Mouse (Mus musculus): ENCODE data around the gene Wdtc1. TPM values are rescaled to one million over a fixed set of nuclear protein-coding genes. Genes with fewer than 3 reads are reported as not detected.

Gene Wdtc1
- total and polyA plus RNA-seq, 3 experiments: 61.8 to 96.1 (median 73.6) TPM

DNA sequence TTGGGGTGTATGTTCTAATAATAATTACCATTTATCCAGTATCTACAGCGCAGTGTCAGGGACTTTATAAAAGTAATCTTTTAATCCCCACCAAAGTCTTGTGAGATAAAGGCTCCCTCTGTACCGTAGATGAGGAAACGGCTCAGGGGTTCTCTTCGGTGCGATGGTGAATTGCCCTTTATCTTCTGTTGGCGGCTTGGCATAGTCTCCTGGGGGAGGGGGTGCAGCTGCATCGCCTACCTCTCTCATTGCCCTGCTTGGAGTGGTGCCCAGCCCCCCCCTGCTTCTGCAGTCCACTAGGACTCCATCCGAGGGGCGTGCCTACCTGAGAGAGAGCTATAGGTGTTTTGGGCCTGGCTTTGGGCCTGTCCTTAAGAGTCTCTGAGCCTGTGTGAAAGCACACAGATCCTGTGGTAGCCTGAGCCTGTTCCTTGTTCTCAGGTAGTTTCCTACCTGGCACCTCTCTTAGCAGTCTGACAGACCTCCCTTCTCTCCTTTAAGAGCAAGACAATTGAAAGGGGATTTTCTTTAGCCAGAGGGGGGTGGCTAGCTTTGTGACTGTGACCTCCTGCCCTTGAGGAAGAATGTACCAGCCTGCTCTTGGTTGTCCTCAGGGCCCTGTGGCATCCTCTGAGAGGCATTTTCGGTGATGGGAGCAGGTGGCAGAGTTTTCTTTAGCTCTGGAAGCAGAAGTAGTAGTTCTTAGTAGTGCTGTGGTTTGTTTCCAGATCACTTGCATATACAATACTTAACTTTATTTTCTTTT is 22.7 kb upstream of the Wdtc1 start:
- H3K4me1 ChIP-seq (ENCODE audit: control insufficient read depth, insufficient read depth, low read length): peaks cover 18% of the 10 kb centered on the region
- H3K9ac ChIP-seq (ENCODE audit: low read depth, low read length): no peak overlapping the region
- H3K36me3 ChIP-seq (ENCODE audit: control insufficient read depth, insufficient read depth, low read length): peaks cover 3% of the 10 kb centered on the region; the same call in 1 of the 2 replicates
- WGBS: 64% methylated on average over 10 of the region's 10 CpGs
- H3K4me3 ChIP-seq: no peak overlapping the region
- TF ChIP-seq POLR2A (IDR thresholded peaks at IDR 0.05; ENCODE audit: insufficient read depth, low read depth, low read length): no peak
- no peak for TF ChIP-seq CTCF (IDR thresholded peaks at IDR 0.05)
- TF ChIP-seq EP300 (IDR thresholded peaks at IDR 0.05; ENCODE audit: insufficient read depth, low read depth, low read length): no peak
- no peaks in the 10 kb centered on the region for H3K27me3 ChIP-seq (ENCODE audit: control insufficient read depth, insufficient read depth, low read length)
- intact Hi-C loops (cut with DNase I): no loop called here
- peak in 1 of 2 experiments; percentile 28 for DNase-seq
- H3K27ac ChIP-seq: no peak overlapping the region
- peaks cover 7% of the 10 kb centered on the region; the same call in 1 of the 2 replicates for H3K79me2 ChIP-seq (replicated peaks; ENCODE audit: control insufficient read depth, insufficient read depth, low read length)

DNA sequence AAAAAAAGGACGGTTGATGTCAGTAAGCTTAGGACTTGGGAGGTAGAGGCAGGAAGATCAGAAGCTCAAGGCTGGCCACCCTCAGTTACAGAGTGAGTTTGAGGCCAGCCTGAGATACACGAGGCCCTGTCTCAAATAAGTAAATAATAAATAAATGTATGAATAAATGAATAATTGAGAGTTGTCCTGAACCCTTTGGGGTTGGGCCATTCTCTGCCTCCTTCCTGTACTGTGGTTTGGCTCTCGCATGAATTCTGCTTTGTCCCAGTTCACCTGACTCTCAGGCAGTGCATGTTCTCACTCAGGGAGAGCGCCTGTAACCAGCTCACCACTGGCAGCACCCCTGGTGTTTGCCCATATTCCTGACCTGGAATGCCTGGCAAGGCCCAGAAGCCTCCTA is 20.7 kb upstream of the Wdtc1 start:
- Histone ChIP-seq H3K79me2 (replicated peaks; ENCODE audit: control insufficient read depth, insufficient read depth, low read length) (peaks cover 7% of the 10 kb centered on the region; the same call in 1 of the 2 replicates), H3K4me1 (ENCODE audit: control insufficient read depth, insufficient read depth, low read length) (peaks cover 19% of the 10 kb centered on the region), H3K9ac (ENCODE audit: low read depth, low read length) (no peak overlapping the region), H3K27ac (no peak overlapping the region), H3K4me3 (no peak overlapping the region), H3K27me3 (ENCODE audit: control insufficient read depth, insufficient read depth, low read length) (no peaks in the 10 kb centered on the region), H3K36me3 (ENCODE audit: control insufficient read depth, insufficient read depth, low read length) (peaks cover 3% of the 10 kb centered on the region; the same call in 1 of the 2 replicates)
- DNase-seq: peak in 1 of 2 experiments; percentile 18
- 64% methylated on average over 4 of the region's 4 CpGs for WGBS
- TF ChIP-seq CTCF (IDR thresholded peaks at IDR 0.05) (no peak), EP300 (IDR thresholded peaks at IDR 0.05; ENCODE audit: insufficient read depth, low read depth, low read length) (no peak), POLR2A (IDR thresholded peaks at IDR 0.05; ENCODE audit: insufficient read depth, low read depth, low read length) (no peak)
- intact Hi-C loops (cut with DNase I): no loop called here

DNA sequence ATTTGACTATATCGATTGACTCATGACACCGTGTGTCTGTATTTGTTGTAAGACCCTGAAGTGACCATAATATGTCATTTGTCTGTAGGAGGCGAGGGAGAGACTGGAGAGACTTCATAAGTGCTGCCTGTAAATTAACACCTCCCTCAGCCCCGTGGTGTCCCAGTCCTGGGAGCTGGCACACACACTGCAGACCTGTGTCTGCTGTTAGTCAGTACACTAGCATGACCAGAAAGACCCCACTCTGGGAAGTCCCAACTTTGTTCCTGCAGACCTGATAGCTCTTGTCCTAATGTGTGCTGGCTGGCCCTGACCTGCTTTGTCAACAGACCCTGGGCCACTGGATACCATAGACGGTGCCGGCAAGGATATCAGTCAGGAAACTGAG is 19.0 kb upstream of the Wdtc1 start:
- Histone ChIP-seq H3K4me3 (peak overlapping the region; percentile 95), H3K4me1 (ENCODE audit: control insufficient read depth, insufficient read depth, low read length) (peaks cover 13% of the 10 kb centered on the region), H3K9ac (ENCODE audit: low read depth, low read length) (peak overlapping the region; percentile 52), H3K27me3 (ENCODE audit: control insufficient read depth, insufficient read depth, low read length) (no peaks in the 10 kb centered on the region), H3K79me2 (replicated peaks; ENCODE audit: control insufficient read depth, insufficient read depth, low read length) (peaks cover 7% of the 10 kb centered on the region; the same call in 1 of the 2 replicates), H3K27ac (peak overlapping the region; percentile 69), H3K36me3 (ENCODE audit: control insufficient read depth, insufficient read depth, low read length) (0 out of 2 replicates have a peak, but pooled peaks cover 3% of the 10 kb centered on the region)
- peak in 1 of 2 experiments; percentile 29 for DNase-seq
- no peak for TF ChIP-seq POLR2A (IDR thresholded peaks at IDR 0.05; ENCODE audit: insufficient read depth, low read depth, low read length)
- TF ChIP-seq EP300 (IDR thresholded peaks at IDR 0.05; ENCODE audit: insufficient read depth, low read depth, low read length): no peak
- no peak for TF ChIP-seq CTCF (IDR thresholded peaks at IDR 0.05)
- WGBS: 14% methylated on average over 6 of the region's 6 CpGs
- intact Hi-C loops (cut with DNase I): no loop called here

DNA sequence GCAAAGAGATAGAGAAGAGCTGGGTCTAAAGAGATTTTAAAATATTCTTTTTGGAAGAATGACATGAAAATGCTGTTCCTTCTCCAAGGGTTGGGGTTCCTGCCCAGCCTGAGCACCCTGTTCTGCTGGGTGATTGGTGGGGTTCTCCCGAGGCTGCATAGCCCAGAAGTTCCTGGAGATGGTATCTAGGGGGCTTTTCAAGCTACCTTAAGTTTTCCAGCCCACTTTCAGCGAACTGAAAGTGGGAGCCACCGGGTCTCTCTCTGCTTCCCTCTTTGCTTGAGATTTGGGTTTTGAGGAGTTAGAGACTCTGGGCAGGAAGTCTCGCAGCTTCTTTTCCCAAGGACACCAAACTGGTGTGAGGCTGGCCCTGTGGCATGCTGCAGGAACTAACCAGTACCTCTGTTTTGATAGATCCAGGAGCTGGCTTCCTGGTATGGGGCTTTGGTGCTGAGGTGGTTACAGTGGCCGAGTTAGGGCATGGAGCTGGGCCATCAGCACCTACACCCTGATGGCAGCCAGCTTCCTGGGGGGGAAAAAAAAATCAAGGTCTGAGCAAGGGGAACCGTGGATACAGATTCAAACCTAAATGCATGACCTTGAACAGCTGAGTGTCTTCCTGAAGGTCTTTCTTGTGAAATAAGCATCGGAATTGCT is 18.5 kb upstream of the Wdtc1 start:
- WGBS: 24% methylated on average over 7 of the region's 7 CpGs
- peak overlapping the region; percentile 95 for H3K4me3 ChIP-seq
- intact Hi-C loops (cut with DNase I): loop anchor here (2.0 kb wide), 1 partner anchor 47 kb away; no protein-coding TSS in a partner anchor
- 0 out of 2 replicates have a peak, but pooled peaks cover 3% of the 10 kb centered on the region for H3K36me3 ChIP-seq (ENCODE audit: control insufficient read depth, insufficient read depth, low read length)
- no peak for TF ChIP-seq CTCF (IDR thresholded peaks at IDR 0.05)
- TF ChIP-seq POLR2A (IDR thresholded peaks at IDR 0.05; ENCODE audit: insufficient read depth, low read depth, low read length): no peak
- TF ChIP-seq EP300 (IDR thresholded peaks at IDR 0.05; ENCODE audit: insufficient read depth, low read depth, low read length): no peak
- peak overlapping the region; percentile 52 for H3K9ac ChIP-seq (ENCODE audit: low read depth, low read length)
- H3K4me1 ChIP-seq (ENCODE audit: control insufficient read depth, insufficient read depth, low read length): peaks cover 13% of the 10 kb centered on the region
- DNase-seq: peak in 1 of 2 experiments; percentile 39
- peaks cover 7% of the 10 kb centered on the region; the same call in 1 of the 2 replicates for H3K79me2 ChIP-seq (replicated peaks; ENCODE audit: control insufficient read depth, insufficient read depth, low read length)
- peak overlapping the region; percentile 69 for H3K27ac ChIP-seq
- H3K27me3 ChIP-seq (ENCODE audit: control insufficient read depth, insufficient read depth, low read length): no peaks in the 10 kb centered on the region

DNA sequence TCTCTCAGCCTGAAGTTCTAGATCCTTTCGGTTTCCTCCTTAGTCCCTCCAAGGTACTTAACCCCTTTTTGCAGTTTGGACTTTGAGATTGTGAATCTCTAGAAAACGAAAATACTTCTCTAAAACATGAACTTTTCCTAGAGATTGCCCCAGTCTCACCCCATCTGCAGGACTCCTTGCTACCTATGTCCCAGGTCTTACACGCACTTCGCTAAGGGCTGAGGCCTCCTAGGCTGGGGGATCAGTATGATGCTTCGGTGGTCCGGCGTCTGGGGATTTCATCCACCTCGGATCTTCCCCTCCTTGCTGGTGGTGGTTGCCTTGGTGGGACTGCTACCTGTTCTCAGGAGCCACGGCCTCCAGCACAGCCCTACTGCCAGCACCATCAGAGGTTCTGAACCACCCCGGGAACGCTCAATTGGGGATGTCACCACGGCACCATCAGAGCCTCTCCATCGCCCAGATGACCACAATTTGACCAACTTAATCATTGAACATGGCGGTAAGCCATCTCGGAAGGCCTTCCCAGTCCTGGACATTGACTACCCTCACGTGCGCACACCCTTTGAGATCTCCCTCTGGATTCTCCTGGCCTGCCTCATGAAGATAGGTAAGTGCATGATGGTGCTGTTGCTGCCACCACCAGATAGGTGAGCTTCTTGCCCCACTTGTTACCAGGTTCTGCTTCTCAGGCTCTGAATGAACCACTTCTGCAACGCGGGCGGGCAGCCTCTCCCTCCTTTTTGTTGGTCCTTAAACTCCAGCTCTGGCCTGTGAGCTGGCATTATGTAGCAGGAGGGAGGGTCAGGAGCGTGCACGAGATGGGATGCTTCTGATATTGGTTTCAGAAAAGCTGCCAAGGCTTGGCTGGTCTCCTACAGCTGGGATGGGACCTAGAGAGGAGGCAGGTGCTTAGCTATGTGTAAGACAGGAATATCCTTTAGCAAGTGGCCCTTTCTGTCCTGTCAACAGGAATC is 17.3 kb upstream of the Wdtc1 start:
- H3K36me3 ChIP-seq (ENCODE audit: control insufficient read depth, insufficient read depth, low read length): 0 out of 2 replicates have a peak, but pooled peaks cover 3% of the 10 kb centered on the region
- peaks cover 5% of the 10 kb centered on the region; the same call in 1 of the 2 replicates for H3K79me2 ChIP-seq (replicated peaks; ENCODE audit: control insufficient read depth, insufficient read depth, low read length)
- DNase-seq: peak in 1 of 2 experiments; percentile 13
- intact Hi-C loops (cut with DNase I): loop anchor here (2.0 kb wide), 1 partner anchor 48 kb away; no protein-coding TSS in a partner anchor
- TF ChIP-seq EP300 (IDR thresholded peaks at IDR 0.05; ENCODE audit: insufficient read depth, low read depth, low read length) (no peak), POLR2A (IDR thresholded peaks at IDR 0.05; ENCODE audit: insufficient read depth, low read depth, low read length) (no peak), CTCF (IDR thresholded peaks at IDR 0.05) (no peak)
- H3K27ac ChIP-seq: peak overlapping the region; percentile 97
- H3K27me3 ChIP-seq (ENCODE audit: control insufficient read depth, insufficient read depth, low read length): no peaks in the 10 kb centered on the region
- H3K4me3 ChIP-seq: peak overlapping the region; percentile 95
- peak overlapping the region; percentile 91 for H3K9ac ChIP-seq (ENCODE audit: low read depth, low read length)
- H3K4me1 ChIP-seq (ENCODE audit: control insufficient read depth, insufficient read depth, low read length): peaks cover 13% of the 10 kb centered on the region
- 49% methylated on average over 22 of the region's 22 CpGs for WGBS

All from heart, adult 2 months (tissue).